Mouse (Mus musculus) erythroid progenitor cell, adult 5-6 weeks (primary cell): ENCODE data around the gene Haus6. TPM values are rescaled to one million over a fixed set of nuclear protein-coding genes. Genes with fewer than 3 reads are reported as not detected.

Experiments
- total RNA-seq, 2 experiments: library from RNA; stranded (forward) in 1 of 2; stranded (reverse) in 1 of 2; fragments of 150-400 nt in 1 of 2; fragments of 186-747, 209-891 nt in 1 of 2; gene quantifications; 2 replicates each; pipeline versions ENCODE4 v1.2.3 to v1.2.4; 2015 to 2017; ENCODE audit warnings: low replicate concordance in 2 of 2

Gene Haus6
- total RNA-seq, 2 experiments from 2014 or later, result 16.9 to 19.3 TPM

Other genes with a start within 250 kb of the Haus6 start
- not detected in 2 replicates for gene Saxo1, start 53.7 kb downstream of the Haus6 start, total RNA-seq (2015; ENCODE audit: low replicate concordance)
- gene Saxo1, start 53.7 kb downstream of the Haus6 start, total RNA-seq (2017; ENCODE audit: low replicate concordance), result not detected in 2 replicates
- 19.7 and 40.0 TPM in 2 replicates for gene Rraga, start 36.4 kb downstream of the Haus6 start, total RNA-seq (2015; ENCODE audit: low replicate concordance)
- gene Rraga, start 36.4 kb downstream of the Haus6 start, total RNA-seq (2017; ENCODE audit: low replicate concordance), result 8.3 and 14.5 TPM in 2 replicates
- 16.3 and 24.1 TPM in 2 replicates for gene Plin2, start 58.0 kb upstream of the Haus6 start, total RNA-seq (2015; ENCODE audit: low replicate concordance)
- 18.5 and 30.5 TPM in 2 replicates for gene Plin2, start 58.0 kb upstream of the Haus6 start, total RNA-seq (2017; ENCODE audit: low replicate concordance)
- gene Dennd4c, start 136.5 kb upstream of the Haus6 start, total RNA-seq (2015; ENCODE audit: low replicate concordance), result 9.2 and 12.3 TPM in 2 replicates
- gene Dennd4c, start 136.5 kb upstream of the Haus6 start, total RNA-seq (2017; ENCODE audit: low replicate concordance), result 10.5 and 11.8 TPM in 2 replicates
- gene Rps6, start 245.4 kb upstream of the Haus6 start, total RNA-seq (2015; ENCODE audit: low replicate concordance), result 1,192 and 1,255 TPM in 2 replicates
- gene Rps6, start 245.4 kb upstream of the Haus6 start, total RNA-seq (2017; ENCODE audit: low replicate concordance), result 229 and 382 TPM in 2 replicates